Mouse (Mus musculus): Measurements from ENCODE around the gene Srgn.

DNA sequence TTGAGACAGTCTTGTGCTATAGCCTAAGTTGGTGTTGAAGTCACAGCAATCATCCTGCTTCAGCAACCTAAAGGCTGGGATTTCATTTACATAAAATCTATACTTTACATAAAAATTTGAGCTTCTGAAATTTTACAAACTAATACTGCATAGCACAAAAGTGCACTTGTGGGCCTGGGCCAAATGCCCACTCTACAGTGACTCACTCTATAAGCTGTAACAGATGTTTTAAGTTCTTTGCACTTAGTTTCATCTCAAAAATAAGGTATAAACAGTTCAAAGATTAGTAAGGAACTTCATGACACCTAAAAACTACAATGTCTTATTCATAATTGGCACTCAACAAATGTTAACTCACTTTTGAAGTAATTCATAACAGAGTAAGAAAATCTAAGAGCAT lies 65.9 kb downstream of the Srgn start:
- TF ChIP-seq CTCF (IDR thresholded peaks at IDR 0.05; ENCODE audit: insufficient read depth, low read depth, low read length): no peak
- TF ChIP-seq POLR2A (IDR thresholded peaks at IDR 0.05; ENCODE audit: insufficient read depth, low read depth, low read length): no peak

All from olfactory bulb, adult 2 months (tissue).